Mouse (Mus musculus) heart, postnatal 25 days (tissue): ENCODE results near the gene Magi3. TPM values are rescaled to one million over a fixed set of nuclear protein-coding genes. Genes with fewer than 3 reads are reported as not detected.

Source experiments
- DNase-seq: peaks from one replicate; pipeline ENCODE4 v3.0.0; 2022; ENCODE audit warnings: low spot score
- intact Hi-C: fragments of 180-260 bp; cut with DNase I; formaldehyde crosslinking; loops from one replicate; pipeline ENCODE4 v1.15.1; 2025
- total RNA-seq, 2 experiments: library from RNA; stranded (reverse); gene quantifications; 2 replicates each; pipeline ENCODE4 v1.2.3; 2021

Gene Magi3
- total RNA-seq, 2 experiments from 2014 or later, result 34.3 to 35.6 TPM

GRCm38 (mm10) chr3:103968701-103969100 is 251.5 kb downstream of the Magi3 start:
- DNase-seq, result no peak

GRCm38 (mm10) chr3:103967861-103968691 is 252.1 kb downstream of the Magi3 start, which contains the start of gene Phtf1:
Gene Phtf1 (plus strand): TSS chr3:103968110.
- peak; percentile 78 for DNase-seq
- intact Hi-C loops, result loop anchor here (2.0 kb wide), 1 partner anchor 53 kb away; the partner anchor contains the start of gene Rsbn1

More at GRCm38 (mm10) chr3:103968701-103969100, 251.5 kb downstream of the Magi3 start:
- intact Hi-C loops, result loop anchor here (2.0 kb wide), 1 partner anchor 54 kb away; the partner anchor contains the start of gene Rsbn1

- intact Hi-C loops, result no loop called here
- no peak for DNase-seq
Observed at GRCm38 (mm10) chr3:103967231-103967630, 252.9 kb downstream of the Magi3 start.
